7 mouse cellular contexts compared by ENCODE assay signal in the genomic region with DNA sequence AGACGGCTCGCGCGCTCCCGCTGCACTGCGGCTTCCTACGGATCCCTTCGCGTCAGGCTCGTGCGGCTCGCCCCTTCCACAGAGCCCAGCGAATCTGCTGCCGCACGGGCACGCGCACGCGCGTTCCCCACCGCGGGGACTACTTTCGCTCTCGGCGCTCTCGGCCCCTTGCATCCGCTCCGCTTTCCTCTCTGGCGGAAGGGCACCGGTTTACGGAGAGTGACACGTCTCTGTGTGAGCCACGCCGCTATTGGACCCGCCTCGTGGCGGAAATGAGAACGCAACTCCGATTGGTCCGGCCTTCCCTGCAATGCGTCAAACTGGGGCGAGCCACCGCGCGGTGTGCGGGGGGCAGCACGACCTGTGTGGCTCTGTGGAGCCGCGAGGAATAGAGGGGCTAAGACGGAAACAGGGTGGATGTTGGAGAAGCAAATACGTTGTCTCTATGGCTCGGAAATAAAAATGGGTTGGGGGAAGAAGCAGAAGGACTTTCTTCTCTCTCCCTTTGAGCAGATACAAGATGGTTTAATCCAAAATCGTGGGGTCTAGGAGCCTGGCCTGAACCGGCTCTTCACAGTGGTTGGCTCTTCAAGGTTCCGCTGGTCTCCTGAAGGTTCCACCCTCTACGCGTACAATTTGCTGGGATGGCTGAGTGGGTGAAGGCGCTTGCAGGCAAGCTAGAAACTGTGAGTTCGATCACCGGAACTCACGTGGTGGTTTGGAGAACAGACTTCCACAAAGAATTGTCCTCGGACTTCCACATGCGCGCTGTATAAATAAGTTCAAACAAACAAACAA. TPM values are rescaled to one million over a fixed set of nuclear protein-coding genes. Genes with fewer than 3 reads are reported as not detected.
A peak's percentile ranks its signal among the peaks of the same experiment; 100 is the strongest.
DNase-seq lines count a peak whose midpoint lies in the region; ATAC-seq lines count a peak whose summit lies in the region.

Gene Calm3, minus strand, starts transcription at position 78 of the 798 bp plus-strand sequence.

- H3K27ac ChIP-seq in embryonic facial prominence, embryonic 11.5 days (replicated peaks; ENCODE audit: low read depth, low read length): peak within 1 kb of the TSS; percentile 87
- H3K27ac ChIP-seq in limb, embryonic 10.5 days: peak within 1 kb of the TSS; percentile 96
- peak within 1 kb of the TSS; percentile 98 for H3K27ac ChIP-seq in midbrain, embryonic 13.5 days

- H3K9me3 ChIP-seq in embryonic facial prominence, embryonic 11.5 days (replicated peaks; ENCODE audit: control insufficient read depth, low read length): no peaks in the 10 kb centered on the region
- no peaks in the 10 kb centered on the region for H3K9me3 ChIP-seq in limb, embryonic 10.5 days (replicated peaks)
- no peaks in the 10 kb centered on the region for H3K9me3 ChIP-seq in midbrain, embryonic 13.5 days

- DNase-seq in adrenal gland, postnatal 14 days: peak; percentile 100
- peak; percentile 100 for DNase-seq in embryonic facial prominence, embryonic 11.5 days (ENCODE audit: low spot score)
- peak; percentile 99 for DNase-seq in kidney, adult 11 months
- peak; percentile 100 for DNase-seq in limb, embryonic 10.5 days (ENCODE audit: low spot score)
- DNase-seq in spleen, adult 12 weeks (ENCODE audit: low spot score): peak; percentile 99

- peak within 1 kb of the TSS; percentile 68 for H3K4me3 ChIP-seq in embryonic facial prominence, embryonic 11.5 days (ENCODE audit: low read depth, low read length)
- H3K4me3 ChIP-seq in limb, embryonic 10.5 days: peak within 1 kb of the TSS; percentile 85
- H3K4me3 ChIP-seq in midbrain, embryonic 13.5 days (replicated peaks): peak within 1 kb of the TSS; percentile 72

- ATAC-seq in embryonic facial prominence, embryonic 11.5 days (replicated peaks; ENCODE audit: insufficient number of reproducible peaks, low FRiP score, low TSS enrichment, low read depth): peak; percentile 91
- peak; percentile 87 for ATAC-seq in granulocyte monocyte progenitor cell, adult 5-6 weeks (replicated peaks; ENCODE audit: poor library complexity, severe bottlenecking)
- peak; percentile 94 for ATAC-seq in midbrain, embryonic 13.5 days

- no peaks in the 10 kb centered on the region for H3K36me3 ChIP-seq in embryonic facial prominence, embryonic 11.5 days (replicated peaks; ENCODE audit: control insufficient read depth, insufficient read depth, low read depth, low read length)
- H3K36me3 ChIP-seq in limb, embryonic 10.5 days: peaks cover 29% of the 10 kb centered on the region
- peaks cover 17% of the 10 kb centered on the region for H3K36me3 ChIP-seq in midbrain, embryonic 13.5 days

- peak within 1 kb of the TSS; percentile 79 for H3K4me2 ChIP-seq in embryonic facial prominence, embryonic 11.5 days (ENCODE audit: low read depth, low read length)
- H3K4me2 ChIP-seq in midbrain, embryonic 13.5 days (replicated peaks): peak within 1 kb of the TSS; percentile 85

- WGBS in embryonic facial prominence, embryonic 11.5 days: 1% methylated on average over 61 of the region's 64 CpGs
- 2% methylated on average over 64 of the region's 64 CpGs for WGBS in limb, embryonic 10.5 days
- 2% methylated on average over 63 of the region's 64 CpGs for WGBS in midbrain, embryonic 13.5 days

- no peaks in the 10 kb centered on the region for H3K27me3 ChIP-seq in embryonic facial prominence, embryonic 11.5 days (ENCODE audit: control insufficient read depth, insufficient read depth, low read length)
- no peaks in the 10 kb centered on the region for H3K27me3 ChIP-seq in limb, embryonic 10.5 days (ENCODE audit: low read depth, poor library complexity, severe bottlenecking)
- H3K27me3 ChIP-seq in midbrain, embryonic 13.5 days: no peaks in the 10 kb centered on the region

- H3K9ac ChIP-seq in embryonic facial prominence, embryonic 11.5 days (replicated peaks; ENCODE audit: low read length): peak within 1 kb of the TSS; percentile 86
- H3K9ac ChIP-seq in midbrain, embryonic 13.5 days (replicated peaks): peak within 1 kb of the TSS; percentile 99

- H3K4me1 ChIP-seq in embryonic facial prominence, embryonic 11.5 days (ENCODE audit: control insufficient read depth, insufficient read depth, low read length): peaks cover 20% of the 10 kb centered on the region
- peaks cover 38% of the 10 kb centered on the region for H3K4me1 ChIP-seq in limb, embryonic 10.5 days
- H3K4me1 ChIP-seq in midbrain, embryonic 13.5 days (replicated peaks): peaks cover 41% of the 10 kb centered on the region

RNA-seq across cellular contexts. Expression of gene Calm3, which starts in this region (rescaled TPM):
- total RNA-seq in adrenal gland, postnatal 14 days (2021): 222 and 231 TPM in 2 replicates
- polyA plus RNA-seq in embryonic facial prominence, embryonic 11.5 days (2014; fragmentation: Nextera tagmentation; extraction: Ambion mirVana): 227 and 237 TPM in 2 replicates
- 188 and 246 TPM in 2 replicates for total RNA-seq in granulocyte monocyte progenitor cell, adult 5-6 weeks (2014; fragmentation: Nextera tagmentation)
- total RNA-seq in granulocyte monocyte progenitor cell, adult 5-6 weeks (2017): 463 and 465 TPM in 2 replicates
- polyA plus RNA-seq in limb, embryonic 10.5 days (2016; fragmentation: Nextera tagmentation; extraction: Ambion mirVana): 127 and 134 TPM in 2 replicates
- polyA plus RNA-seq in midbrain, embryonic 13.5 days (2015; fragmentation: Nextera tagmentation; extraction: Ambion mirVana): 297 and 325 TPM in 2 replicates

Comparison
In these comparisons a context has a peak if more than half of its experiments do, and no peak if none do; other contexts are left out.
1. Peak in every context shown above with its lines: DNase-seq, ATAC-seq, H3K4me3 ChIP-seq and H3K27ac ChIP-seq.